Mouse (Mus musculus) CD4-positive helper T cell, adult 2 months (primary cell): ENCODE data around the gene Atf5.

ENCODE experiments used
- DNase-seq: peaks from one replicate; pipeline ENCODE4 v3.0.0-alpha.2; 2012; ENCODE audit warnings: low read depth, missing footprints, low spot score

Atf5 gene

GRCm38 (mm10) chr7:44850789-44851624 is 34.5 kb upstream of the Atf5 start:
- DNase-seq = no peak

DNA sequence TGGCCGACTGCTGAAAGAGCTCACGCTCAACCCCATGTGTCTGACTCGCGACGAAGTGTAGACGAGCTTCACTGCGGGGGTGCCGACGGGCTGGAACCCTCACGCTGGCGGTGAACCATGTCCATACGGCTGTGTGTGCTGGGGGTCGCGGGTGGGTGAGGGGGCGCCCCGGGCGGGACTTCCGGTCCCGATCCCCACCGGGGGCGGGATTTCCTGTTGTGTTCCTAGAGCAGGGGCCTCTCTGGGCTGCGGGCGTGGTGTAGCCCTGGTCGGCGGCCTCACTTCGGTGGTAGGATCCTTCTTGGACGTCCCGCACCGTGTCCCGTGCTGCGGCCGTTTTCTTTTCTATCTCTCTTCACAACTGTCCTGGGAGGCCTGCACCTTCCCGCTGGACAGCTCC is 33.7 kb upstream of the Atf5 start:
- DNase-seq = peak; percentile 75

DNA sequence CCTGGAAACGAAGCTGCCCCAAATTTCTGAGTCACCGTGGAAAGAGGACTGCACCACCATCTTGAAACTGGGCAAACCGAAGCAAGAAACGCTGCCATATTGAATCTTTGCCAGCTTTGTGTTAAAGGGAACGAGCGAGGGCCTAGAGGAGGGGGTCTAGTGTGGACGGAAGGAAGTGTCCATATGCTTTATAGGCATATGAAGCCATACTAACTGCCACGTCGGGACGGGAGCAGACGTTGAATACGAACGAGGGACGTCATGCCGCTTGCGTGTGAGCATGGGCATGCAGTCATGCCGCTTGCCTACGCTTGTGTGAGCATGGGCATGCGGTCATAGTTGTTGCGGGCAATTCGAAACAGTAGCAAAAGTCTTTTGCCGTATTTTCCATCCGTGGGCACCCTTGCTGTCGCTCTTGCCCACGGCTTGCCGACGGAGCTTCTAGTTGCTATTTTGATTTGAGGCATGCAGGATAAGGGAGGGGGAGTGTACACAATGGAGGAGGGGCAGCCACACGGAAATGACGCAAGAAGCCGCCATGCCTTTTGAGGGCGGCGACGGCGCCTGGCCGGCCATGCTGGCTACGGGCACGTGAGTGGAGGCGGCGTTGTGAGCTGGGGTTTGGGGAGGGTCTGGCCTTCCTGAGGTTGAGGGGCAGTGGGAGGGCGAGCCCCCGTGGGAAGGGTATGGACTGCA is 33.1 kb upstream of the Atf5 start:
- DNase-seq = peak; percentile 96

- DNase-seq = peak; percentile 100
Measured at GRCm38 (mm10) chr7:44848561-44849415, 32.3 kb upstream of the Atf5 start, which contains the start of the genes Akt1s1 and Tbc1d17. TSS of gene Akt1s1 (plus strand) at chr7:44848991. TSS of gene Tbc1d17 (minus strand) at chr7:44849079.

DNA sequence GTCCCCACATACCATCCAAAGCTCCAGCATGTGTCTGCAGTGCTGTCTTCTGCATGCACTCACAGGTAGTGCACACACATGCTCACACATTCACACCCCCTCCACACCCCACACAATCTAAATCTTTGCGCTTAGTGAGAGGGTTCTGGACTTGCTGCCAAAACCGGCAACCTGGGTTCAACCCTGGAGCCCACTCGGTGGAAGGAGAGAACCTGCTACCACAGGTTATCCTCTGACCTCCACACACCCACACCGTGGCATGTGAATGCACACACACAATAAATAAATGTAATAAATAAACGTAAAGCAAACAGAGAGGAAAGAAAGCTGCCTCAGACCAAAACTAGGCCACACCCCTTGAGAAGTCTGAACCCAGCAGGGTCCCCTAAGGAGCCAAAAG is 31.3 kb upstream of the Atf5 start:
- no peak for DNase-seq

DNA sequence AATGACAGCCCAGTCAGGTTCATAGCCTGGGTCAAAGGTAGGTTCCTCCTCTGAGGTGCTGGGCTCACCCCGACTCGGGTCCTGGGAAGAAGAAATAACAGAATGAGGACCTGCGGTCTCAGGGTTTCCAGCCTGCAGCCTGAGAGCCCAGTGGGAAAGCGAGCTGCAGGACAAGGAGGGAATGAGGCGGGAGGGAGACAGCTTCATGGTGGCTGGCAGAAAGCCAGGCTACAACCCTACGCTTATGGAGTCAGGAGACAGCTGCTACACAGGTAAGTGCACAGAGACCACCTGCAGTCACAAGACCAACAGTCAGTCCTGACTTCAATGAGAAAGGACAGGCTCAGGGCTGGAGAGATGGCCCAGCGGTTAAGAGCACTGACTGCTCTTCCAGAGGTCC is 30.3 kb upstream of the Atf5 start:
- no peak for DNase-seq

DNA sequence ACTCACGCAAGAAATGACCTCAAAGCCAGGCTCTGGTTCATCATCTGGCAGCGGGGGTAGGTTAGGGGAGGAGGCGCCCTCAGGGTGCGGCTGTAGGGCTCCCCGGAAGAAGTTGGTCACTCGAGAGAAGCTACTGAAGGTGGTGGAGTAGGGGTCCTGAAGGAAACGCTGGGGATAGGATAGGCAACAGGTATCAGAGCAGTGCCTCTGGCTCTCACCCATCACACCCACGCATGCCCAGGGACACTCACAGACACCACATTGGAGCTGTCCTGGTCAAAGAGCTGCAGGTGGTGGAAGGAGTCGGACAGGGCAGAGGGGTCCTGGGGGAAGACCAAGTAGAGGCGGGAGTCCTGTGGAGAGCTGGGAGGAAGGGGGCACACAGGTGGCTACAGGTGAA is 28.5 kb upstream of the Atf5 start:
- DNase-seq = no peak

- no peak for DNase-seq
Measured at GRCm38 (mm10) chr7:44841825-44842463, 25.5 kb upstream of the Atf5 start.

DNA sequence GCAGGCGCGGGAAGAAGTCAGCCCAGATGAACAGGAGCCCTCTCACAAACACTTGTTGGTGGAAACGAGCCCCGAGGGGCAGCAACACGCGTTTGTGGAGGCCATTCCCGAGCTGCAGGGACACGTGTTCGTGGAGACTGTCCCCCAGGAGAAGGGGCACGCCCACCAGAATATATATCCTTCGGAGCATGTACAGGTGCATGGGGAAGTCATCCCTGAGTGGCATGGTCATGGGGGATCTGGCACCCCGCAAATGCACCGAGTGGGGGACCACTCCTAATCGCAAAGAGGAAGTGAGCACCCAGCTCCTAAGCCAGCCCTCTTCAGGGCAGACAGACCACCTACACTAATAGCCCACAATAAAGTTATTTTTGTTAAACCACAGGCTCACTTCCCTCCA is 24.0 kb upstream of the Atf5 start:
- DNase-seq = no peak

DNA sequence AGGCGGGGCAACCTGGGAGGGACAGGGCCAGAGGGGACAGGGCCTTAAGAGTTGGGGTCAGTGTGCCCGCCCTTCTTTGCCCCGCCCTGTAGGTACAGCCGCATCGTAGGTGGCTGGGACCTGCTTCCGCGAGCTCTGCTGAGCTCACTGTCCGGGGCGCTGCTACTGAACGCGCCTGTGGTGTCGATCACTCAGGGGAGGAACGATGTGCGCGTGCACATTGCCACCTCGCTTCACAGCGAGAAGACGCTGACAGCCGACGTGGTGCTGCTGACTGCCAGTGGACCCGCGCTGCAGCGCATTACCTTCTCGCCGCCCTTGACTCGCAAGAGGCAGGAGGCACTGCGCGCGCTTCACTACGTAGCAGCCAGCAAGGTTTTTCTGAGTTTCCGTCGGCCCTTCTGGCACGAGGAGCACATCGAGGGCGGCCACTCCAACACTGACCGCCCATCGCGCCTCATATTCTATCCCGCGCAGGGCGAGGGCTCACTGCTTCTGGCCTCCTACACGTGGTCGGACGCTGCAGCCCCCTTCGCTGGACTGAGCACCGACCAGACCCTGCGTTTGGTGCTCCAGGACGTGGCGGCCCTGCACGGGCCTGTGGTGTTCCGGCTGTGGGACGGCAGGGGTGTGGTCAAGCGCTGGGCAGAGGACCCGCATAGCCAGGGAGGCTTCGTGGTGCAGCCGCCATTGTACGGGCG is 23.2 kb upstream of the Atf5 start:
- DNase-seq = peak; percentile 69

DNA sequence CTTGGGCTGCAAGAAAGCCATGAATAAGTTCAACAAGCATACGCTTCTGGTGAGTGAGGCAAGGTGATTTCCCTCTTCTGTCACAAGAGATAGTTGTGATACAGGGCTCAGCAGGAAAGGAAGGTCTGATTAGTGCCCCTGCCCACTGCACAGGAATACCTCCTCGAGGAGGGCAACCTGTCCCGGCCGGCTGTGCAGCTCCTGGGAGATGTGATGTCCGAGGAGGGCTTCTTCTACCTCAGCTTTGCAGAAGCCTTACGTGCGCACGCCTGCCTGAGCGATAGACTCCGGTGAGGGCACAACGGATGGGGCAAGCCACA is 22.7 kb upstream of the Atf5 start:
- no peak for DNase-seq

GRCm38 (mm10) chr7:44838073-44838472 is 21.6 kb upstream of the Atf5 start:
- DNase-seq = no peak

DNA sequence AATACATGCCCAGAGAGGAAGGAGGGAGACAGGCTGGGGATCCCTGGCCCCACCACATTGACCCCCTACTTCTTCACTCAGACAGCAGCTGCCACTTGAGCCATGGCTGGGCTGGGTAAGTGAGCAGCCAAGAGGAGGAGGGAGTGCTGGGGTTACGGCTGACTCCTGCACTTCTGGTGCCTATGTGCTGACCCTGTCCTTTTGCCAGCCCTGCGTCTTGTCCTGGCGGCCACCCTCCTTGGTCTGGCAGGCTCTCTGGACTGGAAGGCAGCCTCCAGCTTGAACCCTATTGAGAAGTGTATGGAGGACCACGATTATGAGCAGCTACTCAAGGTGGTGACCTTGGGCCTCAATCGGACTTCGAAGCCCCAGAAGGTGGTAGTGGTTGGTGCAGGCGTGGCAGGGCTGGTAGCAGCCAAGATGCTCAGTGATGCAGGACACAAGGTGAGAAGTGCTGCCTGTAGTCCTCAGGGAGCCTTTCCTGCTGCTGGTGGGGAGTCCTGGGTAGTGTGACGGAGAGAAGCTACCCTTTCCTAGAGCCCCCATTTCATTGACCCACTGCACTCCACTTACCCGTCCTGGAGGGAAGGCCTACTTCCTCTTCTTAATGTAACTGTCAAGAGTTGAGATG is 20.1 kb upstream of the Atf5 start:
- no peak for DNase-seq

GRCm38 (mm10) chr7:44836016-44836404 is 19.6 kb upstream of the Atf5 start:
- no peak for DNase-seq

GRCm38 (mm10) chr7:44835373-44836015 is 19.0 kb upstream of the Atf5 start:
- no peak for DNase-seq

- DNase-seq = no peak
Measured at GRCm38 (mm10) chr7:44832763-44833162, 16.3 kb upstream of the Atf5 start.

DNA sequence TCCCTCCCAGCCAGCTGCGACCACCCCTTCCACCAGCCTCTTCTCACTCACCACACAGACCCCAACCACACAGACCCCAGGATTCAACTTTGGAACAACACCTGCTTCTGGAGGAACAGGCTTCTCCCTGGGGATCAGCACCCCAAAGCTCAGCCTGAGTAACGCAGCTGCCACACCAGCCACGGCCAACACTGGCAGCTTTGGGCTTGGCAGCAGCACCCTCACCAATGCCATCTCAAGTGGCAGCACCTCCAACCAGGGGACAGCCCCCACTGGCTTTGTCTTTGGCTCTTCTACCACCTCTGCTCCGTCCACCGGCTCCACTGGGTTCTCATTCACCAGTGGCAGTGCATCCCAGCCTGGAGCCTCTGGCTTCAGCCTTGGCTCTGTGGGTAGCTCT is 12.2 kb upstream of the Atf5 start:
- DNase-seq = no peak

DNA sequence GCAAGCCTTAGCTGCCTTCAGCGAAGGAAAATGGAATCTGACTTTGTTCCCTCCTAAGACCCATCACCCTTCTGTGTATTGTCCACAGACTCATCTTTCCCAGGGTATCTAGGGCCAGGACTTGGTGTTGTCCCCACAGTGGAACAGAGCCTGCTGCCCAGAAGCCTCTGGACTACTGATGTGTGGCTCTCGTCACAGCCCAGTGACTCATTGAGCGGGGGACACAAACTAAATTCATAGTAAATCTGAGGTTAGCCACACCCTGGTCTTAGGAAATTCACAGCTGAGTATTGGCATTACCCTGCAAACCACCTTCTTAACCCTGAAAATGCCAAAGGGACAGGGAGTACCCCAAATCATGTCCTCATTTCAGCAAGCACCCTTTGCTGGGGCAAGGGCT is 10.3 kb upstream of the Atf5 start:
- no peak for DNase-seq

GRCm38 (mm10) chr7:44824872-44825271 is 8.4 kb upstream of the Atf5 start:
- peak; percentile 79 for DNase-seq

GRCm38 (mm10) chr7:44823409-44823808 is 7.0 kb upstream of the Atf5 start:
- peak; percentile 42 for DNase-seq
